Mouse (Mus musculus) forebrain, embryonic 13.5 days (tissue): Measurements from ENCODE around the gene Lrrc4. TPM values are rescaled to one million over a fixed set of nuclear protein-coding genes. Genes with fewer than 3 reads are reported as not detected.

Experiments
- ATAC-seq: fragments of 200-750 bp; cut with Nextera tagmentation; 2 replicates; pipeline ENCODE4 v1.8.0; 2017
- H3K27ac ChIP-seq: fragments of 300-500 bp; sonication (generic); 2 replicates; pipeline ENCODE4 v1.5.1; 2015; ENCODE audit warnings: inconsistent platforms, mild to moderate bottlenecking, moderate library complexity
- H3K27me3 ChIP-seq: fragments of 300-500 bp; sonication (generic); 2 replicates; pipeline ENCODE4 v1.6.1; 2015; ENCODE audit warnings: mild to moderate bottlenecking, inconsistent platforms
- H3K36me3 ChIP-seq: fragments of 300-500 bp; sonication (generic); 2 replicates; pipeline ENCODE4 v1.6.1; 2015; ENCODE audit warnings: mild to moderate bottlenecking, inconsistent platforms; ENCODE audit not compliant: poor library complexity, severe bottlenecking
- H3K4me1 ChIP-seq: fragments of 300-500 bp; sonication (generic); 2 replicates; pipeline ENCODE4 v1.6.1; 2015; ENCODE audit warnings: inconsistent platforms
- H3K4me2 ChIP-seq: fragments of 300-500 bp; sonication (generic); 2 replicates; pipeline ENCODE4 v1.6.1; 2015; ENCODE audit warnings: inconsistent platforms, mild to moderate bottlenecking, moderate library complexity
- H3K4me3 ChIP-seq: fragments of 300-500 bp; sonication (generic); 2 replicates; pipeline ENCODE4 v1.5.1; 2015; ENCODE audit warnings: mild to moderate bottlenecking, inconsistent platforms
- H3K9ac ChIP-seq: fragments of 300-500 bp; sonication (generic); 2 replicates; pipeline ENCODE4 v1.6.1; 2015; ENCODE audit warnings: mild to moderate bottlenecking, inconsistent platforms
- H3K9me3 ChIP-seq: fragments of 300-500 bp; sonication (generic); replicated peaks from 2 replicates; pipeline ENCODE4 v1.6.1; 2016; ENCODE audit warnings: inconsistent platforms
- WGBS: fragments of 180-500 bp; shearing (Covaris S2); methylation state at CpG from one replicate; pipeline ENCODE4 v1.1.7; 2015; 5-methylcytosine and 5-hydroxymethylcytosine counted together
- polyA plus RNA-seq: library from polyadenylated mRNA; unstranded; fragments of >200 nt; fragmentation: Nextera tagmentation; extraction: Ambion mirVana; gene quantifications from 2 replicates; pipeline ENCODE4 v1.2.1, GENCODE M21; 2015

The Lrrc4 gene
- polyA plus RNA-seq, 1 experiment from 2014 or later, result 4.3 TPM

DNA sequence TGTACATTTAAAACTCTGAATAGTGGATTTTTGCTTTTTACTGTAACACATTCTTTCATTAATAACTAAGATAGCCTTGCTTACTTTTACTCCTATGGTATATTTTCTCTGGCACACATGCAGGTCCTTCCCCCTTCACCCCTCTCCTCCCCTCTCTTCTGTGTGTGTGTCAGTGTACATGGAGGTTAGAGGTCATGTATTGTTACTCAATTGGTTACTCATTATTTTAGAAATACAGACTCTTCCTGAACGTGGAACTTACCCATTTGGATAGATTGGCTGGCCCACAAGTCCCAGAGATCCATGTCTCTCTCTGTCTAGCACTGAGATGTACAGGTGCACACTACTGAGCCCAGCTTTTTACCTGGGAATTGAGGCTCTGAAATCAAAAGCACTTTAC lies 196.5 kb downstream of the Lrrc4 start:
- no peak overlapping the region for H3K9ac ChIP-seq
- no peaks in the 10 kb centered on the region for H3K36me3 ChIP-seq
- H3K9me3 ChIP-seq, result no peaks in the 10 kb centered on the region
- ATAC-seq, result no peak
- H3K27ac ChIP-seq, result no peak overlapping the region
- H3K4me1 ChIP-seq, result peaks cover 40% of the 10 kb centered on the region
- no peaks in the 10 kb centered on the region for H3K27me3 ChIP-seq
- H3K4me2 ChIP-seq, result no peak overlapping the region
- WGBS, result 48% methylated on average over 1 of the region's 1 CpGs
- H3K4me3 ChIP-seq, result no peak overlapping the region

DNA sequence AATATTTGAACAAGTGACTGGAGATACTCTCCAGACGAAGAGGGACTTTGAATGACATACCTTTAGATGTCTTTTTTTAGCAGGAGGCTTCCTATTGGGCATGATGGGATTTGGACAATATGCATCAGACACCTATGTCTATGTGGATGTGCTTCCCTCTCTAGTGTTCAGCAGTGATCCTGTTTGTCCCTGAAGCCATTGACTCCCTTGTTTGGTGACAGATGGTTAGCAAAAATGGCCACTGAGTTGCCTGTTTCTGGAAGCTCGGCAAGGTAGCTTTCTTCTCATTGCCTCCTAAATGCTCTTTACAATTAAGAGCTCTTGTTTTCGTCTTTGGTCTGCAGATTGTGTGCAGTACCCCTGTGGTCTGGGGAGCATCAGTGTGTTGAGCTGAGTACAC lies 197.9 kb downstream of the Lrrc4 start:
- peaks cover 54% of the 10 kb centered on the region for H3K4me1 ChIP-seq
- no peak for ATAC-seq
- H3K27me3 ChIP-seq, result no peaks in the 10 kb centered on the region
- no peak overlapping the region for H3K4me3 ChIP-seq
- H3K4me2 ChIP-seq, result no peak overlapping the region
- H3K27ac ChIP-seq, result 0 out of 2 replicates have a peak overlapping the region, but pooled peaks have one; percentile 53
- 38% methylated on average over 3 of the region's 3 CpGs for WGBS
- no peak overlapping the region for H3K9ac ChIP-seq
- no peaks in the 10 kb centered on the region for H3K9me3 ChIP-seq
- no peaks in the 10 kb centered on the region for H3K36me3 ChIP-seq

DNA sequence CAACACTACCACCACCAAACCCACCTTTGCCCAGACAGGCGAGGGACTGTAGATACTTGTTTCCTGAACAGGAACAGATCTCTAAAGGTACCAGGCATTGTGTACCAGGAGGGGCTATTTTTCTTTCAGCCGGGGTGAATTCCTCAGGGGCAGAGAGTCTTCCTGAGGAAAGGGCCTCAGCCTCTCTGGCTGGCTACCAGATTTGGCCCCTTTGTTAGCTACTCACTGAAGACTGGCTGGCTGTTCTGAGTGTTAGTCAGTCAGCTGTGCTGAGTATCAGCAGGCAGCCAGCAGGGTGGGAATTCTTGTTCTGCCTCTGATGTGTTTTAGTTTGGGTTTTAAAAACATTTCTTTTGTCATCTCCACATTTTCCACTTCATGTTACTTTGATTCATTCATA lies 198.4 kb downstream of the Lrrc4 start:
- no peak overlapping the region for H3K4me2 ChIP-seq
- peak; percentile 73 for ATAC-seq
- H3K27ac ChIP-seq, result peak overlapping the region; percentile 53; the same call in 1 of the 2 replicates
- H3K9me3 ChIP-seq, result no peaks in the 10 kb centered on the region
- H3K27me3 ChIP-seq, result no peaks in the 10 kb centered on the region
- H3K36me3 ChIP-seq, result no peaks in the 10 kb centered on the region
- no peak overlapping the region for H3K9ac ChIP-seq
- peaks cover 55% of the 10 kb centered on the region for H3K4me1 ChIP-seq
- H3K4me3 ChIP-seq, result no peak overlapping the region
- 15% methylated on average over 2 of the region's 2 CpGs for WGBS

DNA sequence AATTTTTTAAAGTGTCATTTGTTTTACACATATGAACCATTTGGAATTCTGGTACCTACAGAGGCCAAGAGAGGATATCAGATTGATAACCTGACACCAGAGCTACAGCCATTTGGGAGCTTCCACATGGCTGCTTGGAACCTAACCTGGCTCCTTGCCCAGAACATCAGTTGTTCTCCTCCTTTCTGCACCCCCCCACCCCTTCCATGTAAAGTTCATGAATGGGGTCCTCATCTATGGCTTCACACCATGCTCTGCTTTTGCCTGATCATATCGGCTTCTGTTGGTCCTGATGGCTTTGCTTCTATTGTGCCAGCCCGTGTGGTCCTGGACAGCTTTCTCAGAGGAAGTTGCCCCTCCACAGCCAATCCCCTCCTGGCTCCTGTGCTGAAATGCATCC lies 200.6 kb downstream of the Lrrc4 start:
- 42% methylated on average over 2 of the region's 2 CpGs for WGBS
- Histone ChIP-seq H3K36me3 (no peaks in the 10 kb centered on the region), H3K4me1 (peaks cover 51% of the 10 kb centered on the region), H3K27ac (no peak overlapping the region), H3K4me2 (no peak overlapping the region), H3K4me3 (no peak overlapping the region), H3K9ac (no peak overlapping the region), H3K27me3 (no peaks in the 10 kb centered on the region), H3K9me3 (no peaks in the 10 kb centered on the region)
- ATAC-seq, result no peak

DNA sequence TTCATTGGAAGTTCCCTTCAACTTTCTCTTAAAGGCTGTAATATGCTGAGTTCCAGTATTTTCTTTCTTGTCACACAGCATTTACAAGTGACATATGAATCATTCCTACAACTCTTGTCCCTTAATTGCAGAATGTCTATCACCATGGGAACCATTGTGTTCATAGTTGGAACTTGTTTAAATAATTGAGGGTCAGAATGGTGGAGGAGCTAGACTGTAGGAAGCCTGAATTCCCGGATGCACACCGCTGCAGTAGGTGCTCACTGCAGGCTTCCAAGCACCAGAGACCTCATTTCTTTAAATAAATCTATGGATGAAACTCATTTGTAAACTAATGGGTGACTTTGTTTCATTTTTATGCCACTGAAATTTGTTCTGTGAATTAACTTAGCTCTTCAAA lies 201.7 kb downstream of the Lrrc4 start:
- Histone ChIP-seq H3K9me3 (no peaks in the 10 kb centered on the region), H3K4me3 (no peak overlapping the region), H3K4me1 (peaks cover 51% of the 10 kb centered on the region), H3K27ac (no peak overlapping the region), H3K27me3 (no peaks in the 10 kb centered on the region), H3K9ac (no peak overlapping the region), H3K4me2 (no peak overlapping the region), H3K36me3 (no peaks in the 10 kb centered on the region)
- 9% methylated on average over 2 of the region's 2 CpGs for WGBS
- ATAC-seq, result peak; percentile 33; the same call in 1 of the 2 replicates

DNA sequence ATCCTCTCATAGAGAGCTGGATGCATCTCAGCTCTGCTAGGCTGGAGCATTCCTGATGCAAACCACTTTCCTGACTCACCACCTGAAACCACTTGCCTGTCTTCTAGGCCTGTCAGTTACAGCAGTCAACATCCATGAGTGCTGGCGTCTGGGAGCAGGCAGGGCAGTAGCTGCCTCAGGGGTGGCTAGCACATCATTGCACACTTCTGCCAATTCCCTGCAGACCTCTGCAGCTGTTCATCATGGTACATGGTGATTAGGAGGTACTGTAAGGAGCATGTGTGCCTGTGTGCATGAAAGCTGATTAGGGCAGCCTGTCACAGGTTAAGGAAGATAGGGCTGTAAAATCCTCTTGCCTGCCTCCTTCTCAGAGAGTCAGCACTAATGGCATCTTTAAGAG lies 203.1 kb downstream of the Lrrc4 start:
- Histone ChIP-seq H3K27ac (peak overlapping the region; percentile 53), H3K27me3 (no peaks in the 10 kb centered on the region), H3K4me1 (peaks cover 44% of the 10 kb centered on the region), H3K9ac (no peak overlapping the region), H3K4me2 (no peak overlapping the region), H3K4me3 (no peak overlapping the region), H3K9me3 (no peaks in the 10 kb centered on the region), H3K36me3 (no peaks in the 10 kb centered on the region)
- peak; percentile 62 for ATAC-seq
- WGBS, result 13% methylated on average over 1 of the region's 1 CpGs

DNA sequence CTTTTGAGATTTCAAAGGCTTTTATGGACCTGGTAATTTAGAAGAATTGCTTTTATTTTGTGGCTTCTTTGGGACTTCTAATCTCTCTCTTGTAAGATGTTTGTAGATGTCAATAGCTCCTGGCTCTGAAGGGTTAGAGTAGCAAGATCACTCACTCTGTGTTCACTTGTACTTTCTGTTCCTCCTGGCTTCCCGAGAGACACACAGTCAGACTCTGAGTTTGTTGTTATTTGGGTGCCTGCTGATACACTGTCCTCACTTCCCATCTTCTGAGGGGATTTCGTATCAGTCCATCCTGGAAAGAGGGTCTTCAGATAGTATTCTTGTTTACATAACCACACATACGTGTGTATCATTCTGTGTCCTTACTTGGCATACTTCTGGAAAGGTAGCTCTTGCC lies 208.6 kb downstream of the Lrrc4 start:
- ATAC-seq, result no peak
- no peaks in the 10 kb centered on the region for H3K27me3 ChIP-seq
- H3K9me3 ChIP-seq, result no peaks in the 10 kb centered on the region
- H3K36me3 ChIP-seq, result no peaks in the 10 kb centered on the region
- no peak overlapping the region for H3K4me3 ChIP-seq
- H3K9ac ChIP-seq, result no peak overlapping the region
- no peak overlapping the region for H3K27ac ChIP-seq
- H3K4me1 ChIP-seq, result peaks cover 31% of the 10 kb centered on the region
- 88% methylated on average over 3 of the region's 3 CpGs for WGBS
- no peak overlapping the region for H3K4me2 ChIP-seq

- H3K4me2 ChIP-seq, result no peak overlapping the region
- ATAC-seq, result no peak
- H3K27me3 ChIP-seq, result no peaks in the 10 kb centered on the region
- 81% methylated on average over 6 of the region's 6 CpGs for WGBS
- no peak overlapping the region for H3K4me3 ChIP-seq
- H3K9ac ChIP-seq, result no peak overlapping the region
- H3K27ac ChIP-seq, result no peak overlapping the region
- no peaks in the 10 kb centered on the region for H3K9me3 ChIP-seq
- H3K4me1 ChIP-seq, result peaks cover 32% of the 10 kb centered on the region
- no peaks in the 10 kb centered on the region for H3K36me3 ChIP-seq
Observed at GRCm38 (mm10) chr6:28622522-28622921, 209.0 kb downstream of the Lrrc4 start.

- H3K4me2 ChIP-seq, result no peak overlapping the region
- no peak for ATAC-seq
- H3K9ac ChIP-seq, result no peak overlapping the region
- no peaks in the 10 kb centered on the region for H3K27me3 ChIP-seq
- H3K4me3 ChIP-seq, result no peak overlapping the region
- no peak overlapping the region for H3K27ac ChIP-seq
- no peaks in the 10 kb centered on the region for H3K9me3 ChIP-seq
- peaks cover 32% of the 10 kb centered on the region for H3K4me1 ChIP-seq
- H3K36me3 ChIP-seq, result no peaks in the 10 kb centered on the region
- WGBS, result 93% methylated on average over 5 of the region's 5 CpGs
Observed at GRCm38 (mm10) chr6:28621961-28622360, 209.6 kb downstream of the Lrrc4 start.

GRCm38 (mm10) chr6:28621431-28621830 lies 210.1 kb downstream of the Lrrc4 start:
- no peaks in the 10 kb centered on the region for H3K36me3 ChIP-seq
- no peak overlapping the region for H3K9ac ChIP-seq
- no peak overlapping the region for H3K27ac ChIP-seq
- ATAC-seq, result no peak
- H3K4me2 ChIP-seq, result no peak overlapping the region
- H3K9me3 ChIP-seq, result no peaks in the 10 kb centered on the region
- WGBS, result 88% methylated on average over 4 of the region's 4 CpGs
- no peaks in the 10 kb centered on the region for H3K27me3 ChIP-seq
- no peak overlapping the region for H3K4me3 ChIP-seq
- peaks cover 32% of the 10 kb centered on the region for H3K4me1 ChIP-seq

DNA sequence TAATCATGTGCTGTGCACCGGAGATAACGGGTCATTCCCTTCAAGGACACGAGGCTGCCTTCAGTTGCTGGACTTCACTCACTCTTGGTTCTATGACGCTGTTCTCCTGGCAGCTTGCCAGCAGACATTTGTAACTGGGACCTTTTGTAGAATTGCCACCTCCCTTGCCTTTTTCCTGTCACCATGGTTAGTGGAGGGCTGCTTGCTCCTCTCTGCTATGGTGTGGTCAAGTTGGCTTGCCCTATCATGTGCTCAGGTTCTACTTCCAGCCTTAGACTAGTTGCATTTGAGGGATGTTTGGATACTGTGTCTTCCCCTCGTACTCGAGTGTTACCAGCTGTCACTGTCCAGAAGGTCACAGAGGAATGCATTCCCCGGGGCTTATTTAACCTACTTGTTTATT lies 212.8 kb downstream of the Lrrc4 start:
- ATAC-seq, result peak; percentile 54
- 21% methylated on average over 7 of the region's 7 CpGs for WGBS

GRCm38 (mm10) chr6:28618299-28618698 lies 213.2 kb downstream of the Lrrc4 start:
- Histone ChIP-seq H3K9ac (no peak overlapping the region), H3K4me1 (peaks cover 42% of the 10 kb centered on the region), H3K4me3 (no peak overlapping the region), H3K36me3 (no peaks in the 10 kb centered on the region), H3K4me2 (no peak overlapping the region), H3K27ac (peak overlapping the region; percentile 63), H3K9me3 (no peaks in the 10 kb centered on the region), H3K27me3 (no peaks in the 10 kb centered on the region)
- WGBS, result 15% methylated on average over 3 of the region's 3 CpGs
- ATAC-seq, result peak; percentile 71

More for the DNA sequence above, 212.8 kb downstream of the Lrrc4 start:
- no peak overlapping the region for H3K4me2 ChIP-seq
- H3K9me3 ChIP-seq, result no peaks in the 10 kb centered on the region
- H3K9ac ChIP-seq, result no peak overlapping the region
- H3K4me3 ChIP-seq, result no peak overlapping the region
- no peaks in the 10 kb centered on the region for H3K27me3 ChIP-seq
- H3K36me3 ChIP-seq, result no peaks in the 10 kb centered on the region
- no peak overlapping the region for H3K27ac ChIP-seq
- peaks cover 42% of the 10 kb centered on the region for H3K4me1 ChIP-seq

- ATAC-seq, result no peak; the same call in 1 of the 2 replicates
- H3K9ac ChIP-seq, result no peak overlapping the region
- H3K4me1 ChIP-seq, result peaks cover 36% of the 10 kb centered on the region
- H3K36me3 ChIP-seq, result no peaks in the 10 kb centered on the region
- H3K9me3 ChIP-seq, result no peaks in the 10 kb centered on the region
- H3K27me3 ChIP-seq, result no peaks in the 10 kb centered on the region
- H3K4me2 ChIP-seq, result no peak overlapping the region
- H3K27ac ChIP-seq, result peak overlapping the region; percentile 74
- 51% methylated on average over 3 of the region's 3 CpGs for WGBS
- no peak overlapping the region for H3K4me3 ChIP-seq
Observed at GRCm38 (mm10) chr6:28615966-28616365, 215.6 kb downstream of the Lrrc4 start.
